Mouse (Mus musculus): Measurements from ENCODE around the gene Rpl9-ps6. TPM values are rescaled to one million over a fixed set of nuclear protein-coding genes. Genes with fewer than 3 reads are reported as not detected.

Gene Rpl9-ps6
- total RNA-seq (2021): 10 to 100 TPM; 34.2 to 43.4 TPM
- long read RNA-seq, experiment 1, transcript Rpl9-ps6-201 (1 exons, 714 nt): major isoform, 11 of 11 reads
- long read RNA-seq, experiment 1, partial matches to known transcripts: 0 of 11 reads
- long read RNA-seq, experiment 1, other reads (novel, unspliced or antisense): 0 of 11 reads
- long read RNA-seq, experiment 2, transcript Rpl9-ps6-201 (1 exons, 714 nt): major isoform, 8 of 8 reads
- long read RNA-seq, experiment 2, partial matches to known transcripts: 0 of 8 reads
- long read RNA-seq, experiment 2, other reads (novel, unspliced or antisense): 0 of 8 reads

GRCm38 (mm10) chr19:32466478-32466877 lies at the start of gene Rpl9-ps6:
Gene Rpl9-ps6, minus strand, starts transcription at chr19:32466578.
- DNase-seq (ENCODE audit: low spot score in 2 of 2): no peak

GRCm38 (mm10) chr19:32512518-32512917 lies 46.1 kb upstream of the Rpl9-ps6 start:
- DNase-seq (ENCODE audit: low spot score in 2 of 2): no peak

GRCm38 (mm10) chr19:32510962-32511361 lies 44.6 kb upstream of the Rpl9-ps6 start:
- no peak for DNase-seq (ENCODE audit: low spot score in 2 of 2)

GRCm38 (mm10) chr19:32510267-32510666 lies 43.9 kb upstream of the Rpl9-ps6 start:
- DNase-seq (ENCODE audit: low spot score in 2 of 2): no peak

- DNase-seq (ENCODE audit: low spot score in 2 of 2): no peak
Measured at GRCm38 (mm10) chr19:32507526-32507925, 41.1 kb upstream of the Rpl9-ps6 start.

- DNase-seq (ENCODE audit: low spot score in 2 of 2): no peak
Measured at GRCm38 (mm10) chr19:32507100-32507499, 40.7 kb upstream of the Rpl9-ps6 start.

- DNase-seq (ENCODE audit: low spot score in 2 of 2): no peak
Measured at GRCm38 (mm10) chr19:32506514-32506913, 40.1 kb upstream of the Rpl9-ps6 start.

- DNase-seq (ENCODE audit: low spot score in 2 of 2): no peak
Measured at GRCm38 (mm10) chr19:32506081-32506480, 39.7 kb upstream of the Rpl9-ps6 start.

- no peak for DNase-seq (ENCODE audit: low spot score in 2 of 2)
Measured at GRCm38 (mm10) chr19:32501414-32501813, 35.0 kb upstream of the Rpl9-ps6 start.

GRCm38 (mm10) chr19:32498002-32498401 lies 31.6 kb upstream of the Rpl9-ps6 start:
- DNase-seq (ENCODE audit: low spot score in 2 of 2): no peak

GRCm38 (mm10) chr19:32497411-32497810 lies 31.0 kb upstream of the Rpl9-ps6 start:
- no peak for DNase-seq (ENCODE audit: low spot score in 2 of 2)

- no peak for DNase-seq (ENCODE audit: low spot score in 2 of 2)
Measured at GRCm38 (mm10) chr19:32495034-32495433, 28.7 kb upstream of the Rpl9-ps6 start.

- DNase-seq (ENCODE audit: low spot score in 2 of 2): no peak
Measured at GRCm38 (mm10) chr19:32494611-32495010, 28.2 kb upstream of the Rpl9-ps6 start.

GRCm38 (mm10) chr19:32493471-32493870 lies 27.1 kb upstream of the Rpl9-ps6 start:
- DNase-seq (ENCODE audit: low spot score in 2 of 2): no peak

- DNase-seq (ENCODE audit: low spot score in 2 of 2): no peak
Measured at GRCm38 (mm10) chr19:32492981-32493380, 26.6 kb upstream of the Rpl9-ps6 start.

- DNase-seq (ENCODE audit: low spot score in 2 of 2): no peak
Measured at GRCm38 (mm10) chr19:32492339-32492738, 26.0 kb upstream of the Rpl9-ps6 start.

- DNase-seq (ENCODE audit: low spot score in 2 of 2): no peak
Measured at GRCm38 (mm10) chr19:32490976-32491375, 24.6 kb upstream of the Rpl9-ps6 start.

GRCm38 (mm10) chr19:32489166-32489895 lies 23.0 kb upstream of the Rpl9-ps6 start:
- DNase-seq (ENCODE audit: low spot score in 2 of 2): no peak

- DNase-seq (ENCODE audit: low spot score in 2 of 2): no peak
Measured at GRCm38 (mm10) chr19:32487595-32488255, 21.3 kb upstream of the Rpl9-ps6 start.

- peak; percentile 60 to 75 for DNase-seq (ENCODE audit: low spot score in 2 of 2)
Measured at GRCm38 (mm10) chr19:32486106-32486724, 19.8 kb upstream of the Rpl9-ps6 start.

- DNase-seq (ENCODE audit: low spot score in 2 of 2): peak; percentile 84 to 90
Measured at GRCm38 (mm10) chr19:32485681-32486105, 19.3 kb upstream of the Rpl9-ps6 start, which contains the start of gene Minpp1. Gene Minpp1, plus strand, starts transcription at chr19:32485769.

Data from left cerebral cortex, adult 18-20 months (tissue).